ENCODE assay signal across 29 mouse cellular contexts in the genomic region with DNA sequence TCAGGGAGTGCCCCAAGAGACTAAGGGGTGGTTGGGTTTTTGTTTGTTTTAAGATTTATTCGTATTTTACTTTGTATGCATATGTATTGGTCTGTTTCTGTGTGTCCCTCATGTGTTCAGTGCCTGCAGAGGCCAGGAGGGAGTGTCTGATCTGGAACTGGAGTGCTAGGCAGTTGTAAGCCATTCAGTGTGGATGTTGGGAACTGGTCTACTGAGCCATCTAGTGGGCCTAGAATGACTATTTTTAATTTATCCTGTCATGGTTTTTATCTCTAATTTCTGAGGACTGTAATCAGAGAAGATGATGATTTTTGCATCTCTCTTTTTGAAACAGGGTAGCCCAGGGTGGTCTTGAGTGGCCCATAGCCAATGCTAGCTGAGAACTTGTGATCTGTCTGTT.
DNase-seq lines count a peak whose midpoint lies in the region; TF ChIP-seq lines count a peak whose summit lies in the region.
"Had no signal": no experiment of that assay in that cellular context is flagged by ENCODE, and none has a peak within 500 bp of the region (broad histone marks: within the 10 kb centered on the region; RNA-seq: fewer than 3 reads in every experiment).

No protein-coding gene starts in this region.

- in situ Hi-C loops in CH12.LX (cut with MboI; ENCODE audit: low pct_ligation_motif_present, low pct_unique_long_range_greater_than_20kb, low sequenced_read_pairs) = no loop called here

- H3K4me3 ChIP-seq in left cerebral cortex, adult 2 months = no peak overlapping the region
- H3K4me3 ChIP-seq in CH12.LX (replicated peaks in 1 of 3; ENCODE audit: low read depth in 2 of 3, low read length in 2 of 3, poor library complexity in 1 of 3) = no peak overlapping the region
- H3K4me3 ChIP-seq in cortical plate, adult 2 months (ENCODE audit: insufficient read depth, low read length) = no peak overlapping the region
- no peak overlapping the region for H3K4me3 ChIP-seq in cerebellum, adult 2 months (replicated peaks; ENCODE audit: insufficient read depth, low read depth, low read length)
- H3K4me3 ChIP-seq: erythroblast, embryonic 14.5 days; forebrain, embryonic 13.5 days; gastrocnemius, adult 2 months; heart, adult 2 months; heart, embryonic 12.5 days; hindbrain, embryonic 15.5 days; intestine, embryonic 15.5 days; megakaryocyte, embryonic 14.5 days; midbrain, embryonic 12.5 days; stomach, embryonic 15.5 days had no signal

- H3K9ac ChIP-seq in CH12.LX (ENCODE audit: insufficient read depth, low read depth) = no peak overlapping the region
- H3K9ac ChIP-seq: forebrain, embryonic 13.5 days; heart, embryonic 12.5 days; hindbrain, embryonic 15.5 days; intestine, embryonic 15.5 days; liver, embryonic 14.5 days; midbrain, embryonic 12.5 days; stomach, embryonic 15.5 days had no signal

- H3K27me3 ChIP-seq in CH12.LX (replicated peaks) = no peaks in the 10 kb centered on the region
- no peaks in the 10 kb centered on the region for H3K27me3 ChIP-seq in cerebellum, adult 2 months (ENCODE audit: control insufficient read depth, insufficient read depth, low read length)
- H3K27me3 ChIP-seq: forebrain, embryonic 13.5 days; heart, embryonic 12.5 days; hindbrain, embryonic 15.5 days; intestine, embryonic 15.5 days; megakaryocyte, embryonic 14.5 days; midbrain, embryonic 12.5 days; stomach, embryonic 15.5 days had no signal

- no peaks in the 10 kb centered on the region for H3K36me3 ChIP-seq in CH12.LX (replicated peaks in 1 of 2; ENCODE audit: control insufficient read depth in 1 of 2, insufficient read depth in 1 of 2, low read length in 1 of 2)
- H3K36me3 ChIP-seq: heart, embryonic 12.5 days; hindbrain, embryonic 15.5 days; intestine, embryonic 15.5 days; midbrain, embryonic 12.5 days; stomach, embryonic 15.5 days had no signal

- TF ChIP-seq EP300 in CH12.LX (IDR thresholded peaks at IDR 0.05; ENCODE audit: low read length) = no peak

- H3K4me2 ChIP-seq in CH12.LX (ENCODE audit: insufficient read depth, low read depth, poor library complexity, severe bottlenecking) = no peak overlapping the region
- H3K4me2 ChIP-seq: forebrain, embryonic 13.5 days; heart, embryonic 12.5 days; hindbrain, embryonic 15.5 days; intestine, embryonic 15.5 days; midbrain, embryonic 12.5 days; stomach, embryonic 15.5 days had no signal

- DNase-seq in heart, adult 11 months = peak; percentile 76
- no peak for DNase-seq in heart, postnatal 25 days (ENCODE audit: low spot score)
- no peak for DNase-seq in left cerebral cortex, adult 2 months (ENCODE audit: extremely low spot score in 1 of 2, low spot score in 2 of 2)
- DNase-seq in left cerebral cortex, postnatal 4 days = no peak
- no peak for DNase-seq in CH12.LX (ENCODE audit: extremely low read depth)
- DNase-seq in cerebellum, adult 2 months = no peak
- no peak for DNase-seq in urinary bladder, postnatal 14 days (ENCODE audit: low spot score)
- DNase-seq: adrenal gland, adult 8-10 months; cerebellum, adult 11 months; cerebellum, adult 9-11 months; gastrocnemius, adult 2 months; gastrocnemius, postnatal 36 days; heart, adult 2 months; kidney, adult 8-10 months; kidney, postnatal 25 days; liver; lung, adult 2 months; right cerebral cortex, postnatal 14 days; thymus, postnatal 14 days had no signal

- peak; percentile 38 for TF ChIP-seq CTCF in left cerebral cortex, adult 2 months (IDR thresholded peaks at IDR 0.05)
- TF ChIP-seq CTCF in CH12.LX (conservative IDR thresholded peaks at IDR 0.05 in 1 of 2, IDR thresholded peaks at IDR 0.05 in 1 of 2; ENCODE audit: low read depth in 2 of 2, low read length in 2 of 2) = no peak; a peak in 1 of 4 replicates
- peak; percentile 40 for TF ChIP-seq CTCF in cortical plate, adult 2 months (IDR thresholded peaks at IDR 0.05; ENCODE audit: extremely low read depth, insufficient read depth, low read length)
- TF ChIP-seq CTCF in cerebellum, adult 2 months (IDR thresholded peaks at IDR 0.05; ENCODE audit: borderline replicate concordance, insufficient read depth, low read depth, low read length) = no peak

- 50% methylated on average over 1 of the region's 1 CpGs for WGBS in cerebellum, adult 2 months

- TF ChIP-seq RAD21 in CH12.LX (IDR thresholded peaks at IDR 0.05; ENCODE audit: low read depth, low read length) = peak; percentile 8

- intact Hi-C loops in heart, postnatal 25 days (cut with DNase I) = no loop called here
- intact Hi-C loops in left cerebral cortex, adult 2 months (cut with DNase I) = loop anchor here (5.0 kb wide), 1 partner anchor 146 kb away; no protein-coding TSS in a partner anchor
- intact Hi-C loops in left cerebral cortex, postnatal 4 days (cut with DNase I) = no loop called here

- no peak for TF ChIP-seq POLR2A in CH12.LX (IDR thresholded peaks at IDR 0.05; ENCODE audit: low read depth, low read length)
- TF ChIP-seq POLR2A in cortical plate, adult 2 months (IDR thresholded peaks at IDR 0.05; ENCODE audit: extremely low read depth, insufficient read depth, low read length) = no peak
- no peak for TF ChIP-seq POLR2A in cerebellum, adult 2 months (IDR thresholded peaks at IDR 0.05; ENCODE audit: borderline replicate concordance, insufficient read depth, low read length)

- no peaks in the 10 kb centered on the region for H3K79me2 ChIP-seq in CH12.LX (replicated peaks; ENCODE audit: control insufficient read depth, extremely low read depth, insufficient read depth, poor library complexity, severe bottlenecking)

- no peak overlapping the region for H3K27ac ChIP-seq in left cerebral cortex, adult 2 months
- H3K27ac ChIP-seq in CH12.LX (ENCODE audit: insufficient read depth, low read depth) = no peak overlapping the region
- H3K27ac ChIP-seq in cortical plate, adult 2 months (ENCODE audit: insufficient read depth, low read length) = no peak overlapping the region
- no peak overlapping the region for H3K27ac ChIP-seq in cerebellum, adult 2 months (ENCODE audit: insufficient read depth, low read length)
- H3K27ac ChIP-seq: forebrain, embryonic 13.5 days; gastrocnemius, adult 2 months; heart, adult 2 months; hindbrain, embryonic 15.5 days; intestine, embryonic 15.5 days; liver, embryonic 14.5 days; midbrain, embryonic 12.5 days; stomach, embryonic 15.5 days had no signal

- dilution Hi-C loops in CH12.LX (cut with MboI; ENCODE audit: extremely low pct_ligation_motif_present, extremely low pct_unique_long_range_greater_than_20kb, low sequenced_read_pairs) = no loop called here

- H3K4me1 ChIP-seq in CH12.LX (ENCODE audit: control insufficient read depth in 1 of 2, insufficient read depth in 2 of 2) = no peaks in the 10 kb centered on the region
- no peaks in the 10 kb centered on the region for H3K4me1 ChIP-seq in cortical plate, adult 2 months (ENCODE audit: control insufficient read depth, insufficient read depth, low read length)
- H3K4me1 ChIP-seq in cerebellum, adult 2 months (ENCODE audit: control insufficient read depth, insufficient read depth, low read length) = no peaks in the 10 kb centered on the region
- H3K4me1 ChIP-seq: heart, embryonic 12.5 days; hindbrain, embryonic 15.5 days; intestine, embryonic 15.5 days; megakaryocyte, embryonic 14.5 days; midbrain, embryonic 12.5 days; stomach, embryonic 15.5 days had no signal

- H3K9me3 ChIP-seq in CH12.LX (replicated peaks; ENCODE audit: low read length) = no peaks in the 10 kb centered on the region
- H3K9me3 ChIP-seq: forebrain, embryonic 13.5 days; heart, embryonic 12.5 days; hindbrain, embryonic 15.5 days; intestine, embryonic 15.5 days; midbrain, embryonic 12.5 days; stomach, embryonic 15.5 days had no signal

TF ChIP-seq in CH12.LX, 34 proteins besides CTCF, POLR2A, EP300 and RAD21:
- TF ChIP-seq JUN (IDR thresholded peaks at IDR 0.05; ENCODE audit: insufficient read depth, low read depth, low read length) = no peak
TF ChIP-seq in CH12.LX: peak in this region for 0.

Comparison
In these comparisons a context has a peak if more than half of its experiments do, and no peak if none do; other contexts are left out.
1. CTCF ChIP-seq: peak in left cerebral cortex, adult 2 months (single experiment) and cortical plate, adult 2 months (single experiment); none in CH12.LX (0 of 2) and cerebellum, adult 2 months (single experiment).